Mouse (Mus musculus) G1E (cell line): Measurements from ENCODE around the gene Slc22a21.

ENCODE experiments used
- CTCF ChIP-seq: IDR thresholded peaks from 2 replicates; pipeline ENCODE4 v1.5.1; 2012; ENCODE audit warnings: low read depth, low read length, inconsistent platforms, mixed read lengths
- GATA1 ChIP-seq: IDR thresholded peaks from 2 replicates; pipeline ENCODE4 v1.6.1; 2012; ENCODE audit warnings: borderline replicate concordance, low read length, inconsistent platforms, mixed read lengths
- GATA2 ChIP-seq: IDR thresholded peaks from 2 replicates; pipeline ENCODE4 v1.6.1; 2012; ENCODE audit warnings: low read depth, low read length, inconsistent platforms, borderline replicate concordance
- TAL1 ChIP-seq: conservative IDR thresholded peaks from 2 replicates; pipeline ENCODE4 v1.6.1; 2012; ENCODE audit warnings: low read depth, low read length, inconsistent platforms, mixed read lengths

DNA sequence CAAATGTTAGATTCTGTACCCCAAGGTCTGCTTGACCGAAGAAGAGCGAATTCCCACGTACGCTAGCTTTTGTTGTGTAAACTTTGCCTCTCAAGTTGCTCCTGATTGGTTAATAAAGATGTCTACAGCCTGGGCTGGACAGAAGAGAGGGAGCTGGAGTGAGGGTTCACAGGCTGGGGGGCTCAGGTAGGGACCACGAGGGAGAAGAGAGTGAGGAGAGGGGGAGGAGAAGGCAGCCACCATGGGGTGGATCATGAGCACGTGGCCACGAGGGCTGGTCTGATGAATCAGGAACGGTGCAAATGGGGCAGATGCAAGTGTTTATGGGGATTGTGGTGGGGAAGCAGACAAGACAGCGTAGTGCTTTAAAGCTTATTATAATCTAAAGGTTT lies 75.6 kb downstream of the Slc22a21 start:
- no peak for TF ChIP-seq CTCF
- no peak for TF ChIP-seq GATA1
- no peak for TF ChIP-seq TAL1
- TF ChIP-seq GATA2 = no peak
